Mouse (Mus musculus): ENCODE results near the gene Smarcd2.

- TF ChIP-seq CTCF (conservative IDR thresholded peaks at IDR 0.05; ENCODE audit: insufficient read depth, insufficient read length, low read depth, low read length) (no peak), POLR2A (IDR thresholded peaks at IDR 0.05; ENCODE audit: low read depth, low read length) (no peak)
These were observed 32.7 kb upstream of the Smarcd2 start for GRCm38 (mm10) chr11:106305348-106306064.
